In genomic region chr2:167419204-167419603, GRCm38 (mm10) we compare ENCODE assay signal across 9 mouse cellular contexts. TPM values are rescaled to one million over a fixed set of nuclear protein-coding genes. Genes with fewer than 3 reads are reported as not detected.
DNase-seq lines count a peak whose midpoint lies in the region; ATAC-seq and TF ChIP-seq lines count a peak whose summit lies in the region.
"Had no signal": no experiment of that assay in that cellular context is flagged by ENCODE, and none has a peak within 500 bp of the region (broad histone marks: within the 10 kb centered on the region; RNA-seq: fewer than 3 reads in every experiment).

No protein-coding gene starts in this region.

- 0 out of 2 replicates have a peak, but pooled peaks cover 3% of the 10 kb centered on the region for H3K9me3 ChIP-seq in midbrain, embryonic 10.5 days (replicated peaks)
- no peaks in the 10 kb centered on the region for H3K9me3 ChIP-seq in midbrain, embryonic 13.5 days
- no peaks in the 10 kb centered on the region for H3K9me3 ChIP-seq in heart, embryonic 10.5 days
- H3K9me3 ChIP-seq in limb, embryonic 10.5 days (replicated peaks) = no peaks in the 10 kb centered on the region
- H3K9me3 ChIP-seq: heart, embryonic 13.5 days had no signal

- no peaks in the 10 kb centered on the region for H3K27me3 ChIP-seq in midbrain, embryonic 10.5 days (ENCODE audit: low read depth, poor library complexity, severe bottlenecking)
- H3K27me3 ChIP-seq in midbrain, embryonic 13.5 days = no peaks in the 10 kb centered on the region
- no peaks in the 10 kb centered on the region for H3K27me3 ChIP-seq in heart, embryonic 10.5 days (ENCODE audit: insufficient read depth, poor library complexity, severe bottlenecking)
- H3K27me3 ChIP-seq in limb, embryonic 10.5 days (ENCODE audit: low read depth, poor library complexity, severe bottlenecking) = no peaks in the 10 kb centered on the region
- H3K27me3 ChIP-seq: heart, embryonic 13.5 days had no signal

- no peak for TF ChIP-seq POLR2A in olfactory bulb, adult 2 months (IDR thresholded peaks at IDR 0.05; ENCODE audit: insufficient read depth, low read depth, low read length)

- H3K4me2 ChIP-seq in midbrain, embryonic 13.5 days (replicated peaks) = no peak overlapping the region

- peak; percentile 38; the same call in 1 of the 2 replicates for TF ChIP-seq CTCF in olfactory bulb, adult 2 months (IDR thresholded peaks at IDR 0.05; ENCODE audit: insufficient read depth, low read depth, low read length)

- H3K4me3 ChIP-seq in midbrain, embryonic 10.5 days = no peak overlapping the region
- H3K4me3 ChIP-seq in midbrain, embryonic 13.5 days (replicated peaks) = no peak overlapping the region
- H3K4me3 ChIP-seq in heart, embryonic 10.5 days = no peak overlapping the region
- no peak overlapping the region for H3K4me3 ChIP-seq in limb, embryonic 10.5 days
- no peak overlapping the region for H3K4me3 ChIP-seq in olfactory bulb, adult 2 months (ENCODE audit: insufficient read depth, low read depth, low read length)
- H3K4me3 ChIP-seq: heart, embryonic 13.5 days had no signal

- peak; percentile 74 for DNase-seq in midbrain, embryonic 10.5 days (ENCODE audit: low spot score)
- peak; percentile 85 for DNase-seq in NIH3T3 (ENCODE audit: low read depth)
- DNase-seq in cerebellum, postnatal 25 days = peak; percentile 62 to 80
- peak; percentile 88 for DNase-seq in heart, embryonic 10.5 days (ENCODE audit: low spot score)
- DNase-seq in limb, embryonic 10.5 days (ENCODE audit: low spot score) = peak; percentile 75
- DNase-seq in thymus, postnatal 10 days (ENCODE audit: low spot score in 2 of 2) = peak; percentile 80 to 93

- no peak overlapping the region for H3K27ac ChIP-seq in midbrain, embryonic 10.5 days (replicated peaks)
- no peak overlapping the region for H3K27ac ChIP-seq in midbrain, embryonic 13.5 days
- no peak overlapping the region for H3K27ac ChIP-seq in heart, embryonic 10.5 days
- no peak overlapping the region for H3K27ac ChIP-seq in limb, embryonic 10.5 days
- H3K27ac ChIP-seq in olfactory bulb, adult 2 months (ENCODE audit: insufficient read depth, low read depth, low read length) = no peak overlapping the region
- H3K27ac ChIP-seq: heart, embryonic 13.5 days had no signal

- H3K9ac ChIP-seq in midbrain, embryonic 13.5 days (replicated peaks) = no peak overlapping the region
- H3K9ac ChIP-seq: heart, embryonic 13.5 days had no signal

- H3K36me3 ChIP-seq in midbrain, embryonic 10.5 days = peaks cover 7% of the 10 kb centered on the region
- peaks cover 3% of the 10 kb centered on the region for H3K36me3 ChIP-seq in midbrain, embryonic 13.5 days
- H3K36me3 ChIP-seq in heart, embryonic 10.5 days = peaks cover 6% of the 10 kb centered on the region
- H3K36me3 ChIP-seq in limb, embryonic 10.5 days = peaks cover 6% of the 10 kb centered on the region

- peaks cover 32% of the 10 kb centered on the region for H3K4me1 ChIP-seq in midbrain, embryonic 10.5 days
- H3K4me1 ChIP-seq in midbrain, embryonic 13.5 days (replicated peaks) = peaks cover 23% of the 10 kb centered on the region
- peaks cover 27% of the 10 kb centered on the region for H3K4me1 ChIP-seq in heart, embryonic 10.5 days
- H3K4me1 ChIP-seq in limb, embryonic 10.5 days = peaks cover 18% of the 10 kb centered on the region
- H3K4me1 ChIP-seq in olfactory bulb, adult 2 months (ENCODE audit: control insufficient read depth, insufficient read depth, low read length) = 0 out of 2 replicates have a peak, but pooled peaks cover 5% of the 10 kb centered on the region

- WGBS in midbrain, embryonic 10.5 days = 28% methylated on average over 1 of the region's 1 CpGs
- WGBS in midbrain, embryonic 13.5 days = 11% methylated on average over 1 of the region's 1 CpGs
- 27% methylated on average over 1 of the region's 1 CpGs for WGBS in heart, embryonic 10.5 days
- 43% methylated on average over 1 of the region's 1 CpGs for WGBS in limb, embryonic 10.5 days
- WGBS in olfactory bulb, adult 2 months = 42% methylated on average over 1 of the region's 1 CpGs

- no peak for ATAC-seq in midbrain, embryonic 13.5 days

RNA-seq across cellular contexts. Expression of gene Slc9a8, which starts 2.3 kb away (rescaled TPM):
- polyA plus RNA-seq in midbrain, embryonic 10.5 days (2016; fragmentation: Nextera tagmentation; extraction: Ambion mirVana) = 21.6 and 25.6 TPM in 2 replicates
- polyA plus RNA-seq in midbrain, embryonic 13.5 days (2015; fragmentation: Nextera tagmentation; extraction: Ambion mirVana) = 22.7 and 23.0 TPM in 2 replicates
- polyA plus RNA-seq in heart, embryonic 10.5 days (2016; fragmentation: Nextera tagmentation; extraction: Ambion mirVana) = 23.0 and 26.0 TPM in 2 replicates
- polyA plus RNA-seq in limb, embryonic 10.5 days (2016; fragmentation: Nextera tagmentation; extraction: Ambion mirVana) = 28.2 and 32.0 TPM in 2 replicates
- not detected in 2 replicates for polyA plus RNA-seq in olfactory bulb, adult 2 months (2012; ENCODE audit: insufficient read depth, insufficient read length, low replicate concordance, missing spikeins)

Comparison
In these comparisons a context has a peak if more than half of its experiments do, and no peak if none do; other contexts are left out.
1. RNA of gene Slc9a8, which starts 2.3 kb away (polyA plus RNA-seq): 28.2 to 32.0 TPM in limb, embryonic 10.5 days, 22.7 to 23.0 TPM in midbrain, embryonic 13.5 days, 23.0 to 26.0 TPM in heart, embryonic 10.5 days and 21.6 to 25.6 TPM in midbrain, embryonic 10.5 days; not detected in olfactory bulb, adult 2 months; every median in the first group is over 10 times any median in the second.
2. Peak in every context shown above with its lines, with median percentiles within 50 percentile points of each other: DNase-seq.